Mouse (Mus musculus) monocyte, adult 2 months (primary cell): ENCODE measurements around the gene Srd5a2.
"Not testable (repeated sequence)": the region's sequence is repeated elsewhere in the genome, so short reads cannot be mapped to it uniquely, and the experiment has no call there.

Experiments
- DNase-seq, 2 experiments: peaks; one replicate each; pipeline ENCODE4 v3.0.0; 2022; ENCODE audit warnings: low spot score in 2 of 2, low read depth in 1 of 2

The Srd5a2 gene

GRCm38 (mm10) chr17:74047210-74048082 lies at the start of gene Srd5a2:
Srd5a2 (minus strand) TSS chr17:74047916.
- no peak for DNase-seq

GRCm38 (mm10) chr17:74088886-74089678 lies 41.4 kb upstream of the Srd5a2 start:
- no peak for DNase-seq

GRCm38 (mm10) chr17:74088016-74088415 lies 40.3 kb upstream of the Srd5a2 start:
- DNase-seq, result no peak

GRCm38 (mm10) chr17:74083370-74083769 lies 35.7 kb upstream of the Srd5a2 start:
- DNase-seq, result no peak

- no peak for DNase-seq
Observed at GRCm38 (mm10) chr17:74080076-74080615, 32.4 kb upstream of the Srd5a2 start.

GRCm38 (mm10) chr17:74078776-74079495 lies 31.2 kb upstream of the Srd5a2 start:
- no peak for DNase-seq

- not testable (repeated sequence) for DNase-seq
Observed at GRCm38 (mm10) chr17:74073067-74073466, 25.4 kb upstream of the Srd5a2 start.

GRCm38 (mm10) chr17:74062763-74063162 lies 15.0 kb upstream of the Srd5a2 start:
- not testable (repeated sequence) for DNase-seq

- DNase-seq, result no peak
Observed at GRCm38 (mm10) chr17:74048229-74048816, 607 bp upstream of the Srd5a2 start.

- DNase-seq, result no peak
Observed at GRCm38 (mm10) chr17:74043754-74044153, 4.0 kb downstream of the Srd5a2 start.

- peak; percentile 24 to 59 for DNase-seq
Observed at GRCm38 (mm10) chr17:74020526-74021203, 27.1 kb downstream of the Srd5a2 start.

GRCm38 (mm10) chr17:74018281-74018680 lies 29.4 kb downstream of the Srd5a2 start:
- no peak for DNase-seq

GRCm38 (mm10) chr17:74017649-74018048 lies 30.1 kb downstream of the Srd5a2 start:
- DNase-seq, result no peak

GRCm38 (mm10) chr17:74015128-74015527 lies 32.6 kb downstream of the Srd5a2 start:
- no peak for DNase-seq

GRCm38 (mm10) chr17:74008680-74009079 lies 39.0 kb downstream of the Srd5a2 start:
- DNase-seq, result no peak

- DNase-seq, result no peak
Observed at GRCm38 (mm10) chr17:74007001-74007400, 40.7 kb downstream of the Srd5a2 start.

GRCm38 (mm10) chr17:74002396-74002795 lies 45.3 kb downstream of the Srd5a2 start:
- DNase-seq, result no peak

- DNase-seq, result no peak
Observed at GRCm38 (mm10) chr17:73995907-73996645, 51.6 kb downstream of the Srd5a2 start.

GRCm38 (mm10) chr17:73991264-73991663 lies 56.5 kb downstream of the Srd5a2 start:
- no peak for DNase-seq
